ENCODE assay signal across 8 mouse cellular contexts in genomic region chr15:96953112-96953937, GRCm38 (mm10).
DNase-seq lines count a peak whose midpoint lies in the region; ATAC-seq and TF ChIP-seq lines count a peak whose summit lies in the region.

No protein-coding gene starts in this region.

- intact Hi-C loops in left cerebral cortex, postnatal 14 days (cut with DNase I) = loop anchor here (5.0 kb wide), 1 partner anchor 184 kb away; no protein-coding TSS in a partner anchor

- 0 out of 4 replicates have a peak, but pooled peaks of 1 of the 2 experiments have one; percentile 31 for TF ChIP-seq POLR2A in MEL (IDR thresholded peaks at IDR 0.05; ENCODE audit: control insufficient read depth in 1 of 2, insufficient read depth in 1 of 2, low read depth in 1 of 2, low read length in 2 of 2, poor library complexity in 1 of 2)

- no peak overlapping the region for H3K9ac ChIP-seq in MEL (ENCODE audit: control insufficient read depth, low read depth, low read length, poor library complexity, severe bottlenecking)
- peak overlapping the region; percentile 67 for H3K9ac ChIP-seq in forebrain, postnatal 0 days
- peak overlapping the region; percentile 62 for H3K9ac ChIP-seq in hindbrain, embryonic 16.5 days (ENCODE audit: low read depth, low read length)

- no peaks in the 10 kb centered on the region for H3K79me2 ChIP-seq in MEL (ENCODE audit: control insufficient read depth, insufficient read depth, low read length, poor library complexity)

- H3K36me3 ChIP-seq in MEL (ENCODE audit: control insufficient read depth in 1 of 2, insufficient read depth in 2 of 2, low read length in 2 of 2) = no peaks in the 10 kb centered on the region
- H3K36me3 ChIP-seq in forebrain, postnatal 0 days (ENCODE audit: insufficient read depth) = no peaks in the 10 kb centered on the region
- H3K36me3 ChIP-seq in hindbrain, embryonic 16.5 days (ENCODE audit: control insufficient read depth, insufficient read depth, low read length) = no peaks in the 10 kb centered on the region

- no peak overlapping the region for H3K27ac ChIP-seq in MEL (ENCODE audit: control insufficient read depth, low read depth, low read length)
- peak overlapping the region; percentile 69 for H3K27ac ChIP-seq in forebrain, postnatal 0 days (ENCODE audit: low read depth, low read length)
- peak overlapping the region; percentile 59 for H3K27ac ChIP-seq in hindbrain, embryonic 16.5 days (ENCODE audit: low read depth, low read length)

- peak overlapping the region; percentile 49 for H3K4me2 ChIP-seq in forebrain, postnatal 0 days (ENCODE audit: low read depth)
- H3K4me2 ChIP-seq in hindbrain, embryonic 16.5 days (ENCODE audit: low read length) = peak overlapping the region; percentile 58

- H3K4me1 ChIP-seq in MEL (ENCODE audit: control insufficient read depth in 1 of 2, insufficient read depth in 2 of 2, low read length in 2 of 2) = no peaks in the 10 kb centered on the region
- peaks cover 6% of the 10 kb centered on the region; the same call in 1 of the 2 replicates for H3K4me1 ChIP-seq in forebrain, postnatal 0 days (ENCODE audit: insufficient read depth)
- no peaks in the 10 kb centered on the region for H3K4me1 ChIP-seq in hindbrain, embryonic 16.5 days (ENCODE audit: control insufficient read depth, insufficient read depth, low read depth, low read length)

- TF ChIP-seq CTCF in MEL (IDR thresholded peaks at IDR 0.05 in 2 of 3, conservative IDR thresholded peaks at IDR 0.05 in 1 of 3; ENCODE audit: control insufficient read depth in 1 of 3, insufficient read depth in 1 of 3, low read depth in 2 of 3, low read length in 3 of 3, poor library complexity in 1 of 3, severe bottlenecking in 1 of 3) = peak; percentile 68 to 86 (median 73)
- peak; percentile 88 for TF ChIP-seq CTCF in forebrain, postnatal 0 days (IDR thresholded peaks at IDR 0.05; ENCODE audit: low read depth)

- WGBS in forebrain, postnatal 0 days = 26% methylated on average over 23 of the region's 23 CpGs
- WGBS in hindbrain, embryonic 16.5 days = 26% methylated on average over 23 of the region's 23 CpGs

- peak; percentile 52 for TF ChIP-seq RAD21 in MEL (IDR thresholded peaks at IDR 0.05; ENCODE audit: low read depth, low read length)

- ATAC-seq in forebrain, postnatal 0 days = peak; percentile 89
- ATAC-seq in hindbrain, embryonic 16.5 days = peak; percentile 81
- ATAC-seq in megakaryocyte-erythroid progenitor cell, adult 5-6 weeks (replicated peaks; ENCODE audit: low FRiP score, low TSS enrichment, poor library complexity, severe bottlenecking) = peak; percentile 96

- 0 out of 4 replicates have a peak, but pooled peaks cover 0 to 3% of the 10 kb centered on the region in 2 experiments for H3K27me3 ChIP-seq in MEL (ENCODE audit: control insufficient read depth in 1 of 2, insufficient read depth in 2 of 2, low read length in 2 of 2)
- no peaks in the 10 kb centered on the region for H3K27me3 ChIP-seq in forebrain, postnatal 0 days (ENCODE audit: insufficient read depth, low read length)
- no peaks in the 10 kb centered on the region for H3K27me3 ChIP-seq in hindbrain, embryonic 16.5 days (replicated peaks; ENCODE audit: control insufficient read depth, insufficient read depth, low read length)

- DNase-seq in MEL (ENCODE audit: low read depth, low spot score) = peak; percentile 46
- DNase-seq in cerebellum, adult 11 months = peak; percentile 13
- DNase-seq in forebrain, postnatal 0 days = peak; percentile 84
- DNase-seq in left cerebral cortex, postnatal 14 days (ENCODE audit: low spot score in 2 of 2) = peak; percentile 54 to 79
- peak; percentile 39 to 47 for DNase-seq in right cerebral cortex, postnatal 36 days (ENCODE audit: low spot score in 2 of 2)
- DNase-seq in c-Kit-positive CD71-positive TER-119-positive erythroid progenitor cells, embryonic 14.5 days (ENCODE audit: low spot score) = no peak

- H3K4me3 ChIP-seq in MEL (ENCODE audit: control insufficient read depth in 1 of 2, insufficient read depth in 1 of 2, low read depth in 2 of 2, low read length in 2 of 2) = no peak overlapping the region
- peak overlapping the region; percentile 37 for H3K4me3 ChIP-seq in forebrain, postnatal 0 days (ENCODE audit: low read depth, low read length)
- peak overlapping the region; percentile 36 for H3K4me3 ChIP-seq in hindbrain, embryonic 16.5 days (ENCODE audit: low read length)

- no peak for TF ChIP-seq EP300 in MEL (IDR thresholded peaks at IDR 0.05; ENCODE audit: low read depth in 1 of 2, low read length in 2 of 2)

- no peaks in the 10 kb centered on the region for H3K9me3 ChIP-seq in MEL (replicated peaks; ENCODE audit: insufficient read depth, low read length)
- H3K9me3 ChIP-seq in forebrain, postnatal 0 days (ENCODE audit: low read length) = no peaks in the 10 kb centered on the region
- H3K9me3 ChIP-seq in hindbrain, embryonic 16.5 days (ENCODE audit: control insufficient read depth, low read length) = no peaks in the 10 kb centered on the region

TF ChIP-seq in MEL, 35 proteins besides CTCF, POLR2A, EP300 and RAD21:
- no peak for TF ChIP-seq MAFK (IDR thresholded peaks at IDR 0.05; ENCODE audit: borderline replicate concordance, low read depth, low read length)
- no peak for TF ChIP-seq HCFC1 (IDR thresholded peaks at IDR 0.05; ENCODE audit: low read depth, low read length)
- TF ChIP-seq ZC3H11A (IDR thresholded peaks at IDR 0.05; ENCODE audit: low read depth, low read length) = peak; percentile 24; the same call in 1 of the 2 replicates
- no peak for TF ChIP-seq ETS1 (IDR thresholded peaks at IDR 0.05; ENCODE audit: low read depth, low read length)
- TF ChIP-seq TBP (IDR thresholded peaks at IDR 0.05; ENCODE audit: low read depth, low read length) = no peak
- TF ChIP-seq MAX (IDR thresholded peaks at IDR 0.05; ENCODE audit: low read length) = no peak
- TF ChIP-seq TCF12 (IDR thresholded peaks at IDR 0.05; ENCODE audit: low read depth, low read length) = no peak
- TF ChIP-seq CHD1 (IDR thresholded peaks at IDR 0.05; ENCODE audit: low read depth, low read length) = no peak
- TF ChIP-seq MAZ (IDR thresholded peaks at IDR 0.05; ENCODE audit: low read depth, low read length) = no peak
- TF ChIP-seq MYB (IDR thresholded peaks at IDR 0.05; ENCODE audit: low read depth, low read length) = no peak
- peak; percentile 87 for TF ChIP-seq SMC3 (IDR thresholded peaks at IDR 0.05; ENCODE audit: low read depth, low read length)
- no peak for TF ChIP-seq BHLHE40 (IDR thresholded peaks at IDR 0.05; ENCODE audit: borderline replicate concordance, low read depth, low read length)
- no peak for TF ChIP-seq NELFE (IDR thresholded peaks at IDR 0.05; ENCODE audit: low read depth, low read length)
- TF ChIP-seq UBTF (IDR thresholded peaks at IDR 0.05; ENCODE audit: borderline replicate concordance, insufficient read depth, low read depth, low read length) = no peak

Comparison
In these comparisons a context has a peak if more than half of its experiments do, and no peak if none do; other contexts are left out.
1. H3K4me3 ChIP-seq: peak in forebrain, postnatal 0 days (single experiment) and hindbrain, embryonic 16.5 days (single experiment); none in MEL (0 of 2).
2. Peak in every context shown above with its lines, with median percentiles within 50 percentile points of each other: ATAC-seq.